Mouse (Mus musculus) stomach, postnatal 0 days (tissue): ENCODE measurements around the gene Eif3k.

Experiments
- CTCF ChIP-seq: IDR thresholded peaks from 2 replicates; pipeline ENCODE4 v1.5.1; 2016; ENCODE audit warnings: antibody characterized with exemption, low read depth, mild to moderate bottlenecking, moderate library complexity
- EP300 ChIP-seq: optimal IDR thresholded peaks from 2 replicates; pipeline ENCODE3; 2016; ENCODE audit warnings: antibody characterized with exemption

- TF ChIP-seq EP300 = no peak
- no peak for TF ChIP-seq CTCF
Observed at GRCm38 (mm10) chr7:28924802-28925201, 56.9 kb downstream of the Eif3k start.
